18 mouse cellular contexts compared by ENCODE assay signal in genomic region chr9:61581046-61581445, GRCm38 (mm10).
"Had no signal": no experiment of that assay in that cellular context is flagged by ENCODE, and none has a peak within 500 bp of the region (broad histone marks: within the 10 kb centered on the region; RNA-seq: fewer than 3 reads in every experiment).

No protein-coding gene starts in this region.

- H3K27ac ChIP-seq: limb, embryonic 12.5 days; limb, embryonic 15.5 days; liver, embryonic 14.5 days; lung, embryonic 15.5 days; midbrain, embryonic 12.5 days; neural tube, embryonic 13.5 days had no signal

- H3K9ac ChIP-seq: limb, embryonic 12.5 days; limb, embryonic 15.5 days; liver, embryonic 14.5 days; lung, embryonic 15.5 days; midbrain, embryonic 12.5 days; neural tube, embryonic 13.5 days had no signal

- H3K27me3 ChIP-seq: limb, embryonic 12.5 days; limb, embryonic 15.5 days; lung, embryonic 15.5 days had no signal

- H3K4me3 ChIP-seq: limb, embryonic 12.5 days; limb, embryonic 15.5 days; lung, embryonic 15.5 days; midbrain, embryonic 12.5 days; myocyte; neural tube, embryonic 13.5 days had no signal

- ATAC-seq: midbrain, embryonic 16.5 days had no signal

- H3K36me3 ChIP-seq: limb, embryonic 12.5 days; limb, embryonic 15.5 days; lung, embryonic 15.5 days; midbrain, embryonic 12.5 days; neural tube, embryonic 13.5 days had no signal

- DNase-seq: kidney, adult 9 months; kidney, postnatal 14 days; kidney, postnatal 4 days; left cerebral cortex, postnatal 4 days; lung, adult 18-20 months; lung, postnatal 10 days; lung, postnatal 36 days; thymus, adult 18-20 months; thymus, postnatal 36 days had no signal

- H3K4me1 ChIP-seq: lung, embryonic 15.5 days had no signal

- H3K9me3 ChIP-seq: limb, embryonic 12.5 days; limb, embryonic 15.5 days; lung, embryonic 15.5 days; midbrain, embryonic 12.5 days; neural tube, embryonic 13.5 days had no signal

- H3K4me2 ChIP-seq: limb, embryonic 12.5 days; limb, embryonic 15.5 days; liver, embryonic 11.5 days; lung, embryonic 15.5 days; midbrain, embryonic 12.5 days; neural tube, embryonic 13.5 days had no signal
